Mouse (Mus musculus) retina, postnatal 7 days (tissue): Measurements from ENCODE around the gene Nupl1.

Experiments used
- DNase-seq: peaks from one replicate; pipeline ENCODE4 v3.0.0-alpha.2; 2012; ENCODE audit warnings: low read depth, low spot score

Gene Nupl1

GRCm38 (mm10) chr14:60163367-60163766, 87.9 kb downstream of the Nupl1 start:
- no peak for DNase-seq

- no peak for DNase-seq
These were observed 98.9 kb downstream of the Nupl1 start for GRCm38 (mm10) chr14:60152373-60152772.

- DNase-seq, result no peak
These were observed 102.3 kb downstream of the Nupl1 start for GRCm38 (mm10) chr14:60148893-60149292.

- DNase-seq, result no peak
These were observed 108.0 kb downstream of the Nupl1 start for GRCm38 (mm10) chr14:60143234-60143633.

GRCm38 (mm10) chr14:60138339-60138738, 112.9 kb downstream of the Nupl1 start:
- no peak for DNase-seq

GRCm38 (mm10) chr14:60137812-60138211, 113.4 kb downstream of the Nupl1 start:
- DNase-seq, result no peak

- no peak for DNase-seq
These were observed 115.4 kb downstream of the Nupl1 start for GRCm38 (mm10) chr14:60135801-60136200.

- DNase-seq, result no peak
These were observed 116.5 kb downstream of the Nupl1 start for GRCm38 (mm10) chr14:60134720-60135119.
